Mouse (Mus musculus) cortical plate, adult 2 months (tissue): ENCODE measurements around the gene Timp3.

Experiments
- CTCF ChIP-seq: fragments of 200-500 bp; IDR thresholded peaks from 2 replicates; pipeline ENCODE4 v1.5.1; 2011; ENCODE audit warnings: mild to moderate bottlenecking, control low read depth, low read length; ENCODE audit not compliant: insufficient read depth; ENCODE audit errors: extremely low read depth
- POLR2A ChIP-seq: fragments of 200-500 bp; IDR thresholded peaks from 2 replicates; pipeline ENCODE4 v1.6.1; 2011; ENCODE audit warnings: mild to moderate bottlenecking, low read length, control low read depth; ENCODE audit not compliant: insufficient read depth; ENCODE audit errors: extremely low read depth

DNA sequence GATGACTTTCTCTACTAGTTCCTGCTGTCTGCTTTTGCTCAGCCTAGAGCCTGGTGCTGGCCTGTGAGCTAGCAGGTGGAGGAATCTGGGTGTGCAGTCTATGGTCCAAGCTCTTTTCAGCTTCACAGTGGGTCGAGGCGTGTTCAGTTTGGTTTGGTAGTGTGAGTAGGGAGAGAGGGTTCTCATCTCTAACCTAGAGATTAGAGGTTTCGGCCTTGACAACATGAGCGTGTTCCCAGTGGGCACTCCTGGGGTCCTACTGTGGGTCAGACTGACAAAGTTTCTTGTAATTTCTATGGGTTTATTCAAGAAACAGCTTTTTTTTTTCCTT, 2.1 kb downstream of the Timp3 start:
- TF ChIP-seq POLR2A (no peak), CTCF (no peak)
